Mouse (Mus musculus): ENCODE measurements around the gene Ube2d1.
A peak's percentile ranks its signal among the peaks of the same experiment; 100 is the strongest.

- no peak for TF ChIP-seq ZMIZ1 (IDR thresholded peaks at IDR 0.05; ENCODE audit: low read depth, low read length)
- no peak for TF ChIP-seq JUN (IDR thresholded peaks at IDR 0.05; ENCODE audit: insufficient read depth, low read depth, low read length)
- peak; percentile 50; the same call in 1 of the 2 replicates for TF ChIP-seq POLR2A (IDR thresholded peaks at IDR 0.05; ENCODE audit: low read depth, low read length)
- no peak for TF ChIP-seq USF1 (IDR thresholded peaks at IDR 0.05; ENCODE audit: low read depth, low read length)
- no peak for TF ChIP-seq UBTF (IDR thresholded peaks at IDR 0.05; ENCODE audit: low read depth, low read length)
Measured at GRCm38 (mm10) chr10:71285126-71285580, at the start of gene Ube2d1.
